In the genomic region with DNA sequence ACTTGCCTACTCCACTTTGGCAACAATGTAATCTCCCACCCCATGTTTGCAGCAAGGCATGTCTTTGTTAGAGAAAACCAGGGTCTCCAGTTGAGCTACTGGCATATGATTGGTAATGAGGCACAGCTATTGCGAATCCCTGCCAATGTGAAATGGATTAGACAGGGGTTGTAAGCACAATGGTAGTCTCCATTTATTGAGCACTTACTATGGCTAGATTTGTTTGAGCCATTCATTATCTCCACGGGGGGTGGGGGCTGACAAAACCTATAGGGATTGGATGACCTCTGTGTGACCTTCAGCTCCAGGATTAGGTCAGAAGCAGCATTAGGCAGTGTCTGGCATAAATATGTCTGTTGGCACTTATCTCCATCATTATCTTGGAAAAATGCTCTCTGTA, we compare ENCODE assay signal across 19 mouse cellular contexts. TPM values are rescaled to one million over a fixed set of nuclear protein-coding genes. Genes with fewer than 3 reads are reported as not detected.
A peak's percentile ranks its signal among the peaks of the same experiment; 100 is the strongest.
DNase-seq lines count a peak whose midpoint lies in the region; ATAC-seq lines count a peak whose summit lies in the region.
"Had no signal": no experiment of that assay in that cellular context is flagged by ENCODE, and none has a peak within 500 bp of the region (broad histone marks: within the 10 kb centered on the region; RNA-seq: fewer than 3 reads in every experiment).

No protein-coding gene starts in this region.

- peaks cover 25% of the 10 kb centered on the region for H3K27me3 ChIP-seq in midbrain, embryonic 10.5 days (ENCODE audit: low read depth, poor library complexity, severe bottlenecking)
- H3K27me3 ChIP-seq in midbrain, embryonic 16.5 days (ENCODE audit: control insufficient read depth, insufficient read depth, low read depth, low read length), result no peaks in the 10 kb centered on the region
- H3K27me3 ChIP-seq: embryonic facial prominence, embryonic 12.5 days had no signal

- no peak overlapping the region for H3K4me2 ChIP-seq in midbrain, embryonic 16.5 days (ENCODE audit: low read length)
- H3K4me2 ChIP-seq: embryonic facial prominence, embryonic 12.5 days; limb, embryonic 13.5 days; liver, embryonic 13.5 days; lung, embryonic 15.5 days had no signal

- DNase-seq in midbrain, embryonic 10.5 days (ENCODE audit: low spot score), result peak; percentile 21
- peak; percentile 52 for DNase-seq in R1 (ENCODE audit: low read depth, low spot score)
- DNase-seq in embryo, embryonic 11 days, result peak; percentile 53
- DNase-seq in mesoderm, embryonic 11.5 days (ENCODE audit: low read depth, low spot score), result peak; percentile 44
- DNase-seq in adrenal gland, postnatal 36 days, result no peak
- DNase-seq in adrenal gland, adult (ENCODE audit: inconsistent age in 2 of 2, low spot score in 1 of 2), result no peak
- DNase-seq: adrenal gland, postnatal 10 days; B cell, adult 2 months; cerebellum, adult 18-20 months; cerebellum, postnatal 36 days; gastrocnemius, postnatal 25 days; kidney, adult 11 months; liver, embryonic 13.5 days had no signal

- ATAC-seq in midbrain, embryonic 16.5 days, result no peak

- no peaks in the 10 kb centered on the region for H3K9me3 ChIP-seq in midbrain, embryonic 10.5 days (replicated peaks)
- no peaks in the 10 kb centered on the region for H3K9me3 ChIP-seq in midbrain, embryonic 16.5 days (replicated peaks; ENCODE audit: control insufficient read depth, low read length, poor library complexity, severe bottlenecking)
- H3K9me3 ChIP-seq: embryonic facial prominence, embryonic 12.5 days; limb, embryonic 13.5 days; liver, embryonic 13.5 days; lung, embryonic 15.5 days had no signal

- no peaks in the 10 kb centered on the region for H3K36me3 ChIP-seq in midbrain, embryonic 10.5 days
- H3K36me3 ChIP-seq in midbrain, embryonic 16.5 days (ENCODE audit: control insufficient read depth, insufficient read depth, low read length), result no peaks in the 10 kb centered on the region
- H3K36me3 ChIP-seq: embryonic facial prominence, embryonic 12.5 days; limb, embryonic 13.5 days; liver, embryonic 13.5 days; lung, embryonic 15.5 days had no signal

- H3K27ac ChIP-seq in midbrain, embryonic 10.5 days (replicated peaks), result no peak overlapping the region
- no peak overlapping the region for H3K27ac ChIP-seq in midbrain, embryonic 16.5 days (ENCODE audit: low read length)
- H3K27ac ChIP-seq: embryonic facial prominence, embryonic 12.5 days; limb, embryonic 13.5 days; liver, embryonic 13.5 days; lung, embryonic 15.5 days; stomach, postnatal 0 days had no signal

- H3K4me1 ChIP-seq in midbrain, embryonic 10.5 days, result peaks cover 32% of the 10 kb centered on the region
- peaks cover 5% of the 10 kb centered on the region for H3K4me1 ChIP-seq in midbrain, embryonic 16.5 days (ENCODE audit: control insufficient read depth, insufficient read depth, low read length)
- H3K4me1 ChIP-seq: embryonic facial prominence, embryonic 12.5 days; limb, embryonic 13.5 days; liver, embryonic 13.5 days; lung, embryonic 15.5 days had no signal

- H3K4me3 ChIP-seq in midbrain, embryonic 10.5 days, result no peak overlapping the region
- no peak overlapping the region for H3K4me3 ChIP-seq in midbrain, embryonic 16.5 days (ENCODE audit: low read depth, low read length)
- H3K4me3 ChIP-seq: embryonic facial prominence, embryonic 12.5 days; erythroblast, embryonic 14.5 days; limb, embryonic 13.5 days; liver, embryonic 13.5 days; lung, embryonic 15.5 days had no signal

- no peak overlapping the region for H3K9ac ChIP-seq in midbrain, embryonic 16.5 days (ENCODE audit: low read depth, low read length)
- H3K9ac ChIP-seq: embryonic facial prominence, embryonic 12.5 days; limb, embryonic 13.5 days; liver, embryonic 13.5 days; lung, embryonic 15.5 days had no signal

- 63% methylated on average over 2 of the region's 2 CpGs for WGBS in midbrain, embryonic 10.5 days
- WGBS in midbrain, embryonic 16.5 days, result 21% methylated on average over 2 of the region's 2 CpGs

RNA-seq across cellular contexts. Expression of gene Dnajc19, which starts 21.8 kb away (rescaled TPM):
- polyA plus RNA-seq in midbrain, embryonic 10.5 days (2016; fragmentation: Nextera tagmentation; extraction: Ambion mirVana), result 189 and 196 TPM in 2 replicates
- 107 and 118 TPM in 2 replicates for polyA plus RNA-seq in midbrain, embryonic 16.5 days (2015; fragmentation: Nextera tagmentation; extraction: Ambion mirVana)
- total RNA-seq in adrenal gland, postnatal 36 days (2021), result 10 to 100 TPM; 83.3 to 89.4 TPM

Comparison
In these comparisons a context has a peak if more than half of its experiments do, and no peak if none do; other contexts are left out.
1. DNase-seq: peak in midbrain, embryonic 10.5 days (single experiment), R1 (single experiment), embryo, embryonic 11 days (single experiment) and mesoderm, embryonic 11.5 days (single experiment); none in adrenal gland, postnatal 36 days (0 of 2) and adrenal gland, adult (0 of 2).